Mouse (Mus musculus) left cerebral cortex, postnatal 25 days (tissue): ENCODE data around the gene Cbr3. TPM values are rescaled to one million over a fixed set of nuclear protein-coding genes. Genes with fewer than 3 reads are reported as not detected.
"Not testable (repeated sequence)": the region's sequence is repeated elsewhere in the genome, so short reads cannot be mapped to it uniquely, and the experiment has no call there.

Experiments used
- DNase-seq, 2 experiments: peaks; one replicate each; pipeline ENCODE4 v3.0.0; 2022; ENCODE audit warnings: low spot score in 2 of 2, mixed read lengths in 1 of 2
- intact Hi-C: fragments of 180-260 bp; cut with DNase I; formaldehyde crosslinking; loops from one replicate; pipeline ENCODE4 v1.15.1; 2025
- total RNA-seq, 2 experiments: library from RNA; stranded (reverse); gene quantifications; 2 replicates each; pipeline ENCODE4 v1.2.3; 2021

Cbr3 gene
- total RNA-seq = 10 to 100 TPM; 16.0 to 19.9 TPM

GRCm38 (mm10) chr16:93682689-93683507, at the start of gene Cbr3:
Cbr3 (plus strand) TSS chr16:93683215.
- intact Hi-C loops = no loop called here

DNA sequence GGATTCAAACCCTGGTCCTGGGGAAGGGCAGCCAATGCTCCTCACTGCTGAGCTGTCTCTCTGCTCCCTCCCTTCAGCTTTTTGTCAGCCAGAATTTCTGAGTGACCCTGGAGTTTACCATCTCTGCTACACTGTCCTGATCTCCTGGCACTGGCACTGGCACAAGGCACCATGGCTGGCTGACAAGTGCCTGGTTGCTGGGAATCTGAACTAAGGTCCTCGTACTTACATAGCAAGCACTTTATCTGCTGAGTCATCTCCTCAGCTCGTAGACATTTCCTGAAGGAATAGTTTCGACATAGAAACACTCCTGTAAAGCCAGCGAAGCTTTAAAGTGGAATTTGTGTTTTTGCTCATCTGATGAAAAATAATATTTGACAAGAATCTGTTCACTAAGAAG, 39.0 kb upstream of the Cbr3 start:
- intact Hi-C loops = no loop called here
- no peak for DNase-seq

More at GRCm38 (mm10) chr16:93682689-93683507, at the start of gene Cbr3:
- DNase-seq = peak; percentile 74 to 82

DNA sequence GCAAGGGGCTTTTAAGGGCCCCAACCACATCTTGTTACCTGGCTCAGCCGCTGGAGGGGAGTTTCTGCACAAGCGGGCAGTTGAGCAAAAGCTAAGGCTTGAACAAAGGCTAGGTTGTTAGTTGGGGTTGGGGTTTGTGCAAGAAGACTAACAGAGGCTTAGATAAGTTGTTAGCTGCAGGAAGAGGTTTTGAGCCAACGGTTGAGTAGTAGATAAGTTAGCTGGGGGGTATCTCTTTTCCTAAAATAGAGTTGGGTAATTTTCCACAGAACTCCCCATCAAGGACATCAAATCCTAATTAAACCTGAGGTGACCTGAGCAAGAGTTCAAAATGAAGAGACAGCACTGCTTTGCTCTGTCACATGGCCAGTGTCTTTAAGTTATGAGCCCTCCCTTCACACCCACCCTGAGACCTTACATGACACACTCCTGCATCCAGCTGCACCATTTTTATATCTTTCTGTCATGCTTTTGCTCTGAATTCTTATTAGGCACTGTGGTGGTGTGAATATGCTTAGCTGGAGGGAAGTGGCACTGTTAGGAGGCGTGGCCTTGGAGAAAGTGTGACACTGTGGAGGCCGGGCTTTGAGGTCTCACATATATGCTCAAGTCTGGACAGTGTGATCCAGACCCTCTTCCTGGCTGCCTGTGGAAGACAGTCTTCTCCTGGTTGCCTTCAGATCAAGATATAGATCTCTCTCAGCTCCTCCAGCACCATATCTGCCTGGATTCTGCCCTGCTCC, 34.4 kb upstream of the Cbr3 start:
- intact Hi-C loops = no loop called here
- DNase-seq = no peak

- intact Hi-C loops = no loop called here
- DNase-seq = no peak
Measured at GRCm38 (mm10) chr16:93667976-93668375, 15.0 kb upstream of the Cbr3 start.

DNA sequence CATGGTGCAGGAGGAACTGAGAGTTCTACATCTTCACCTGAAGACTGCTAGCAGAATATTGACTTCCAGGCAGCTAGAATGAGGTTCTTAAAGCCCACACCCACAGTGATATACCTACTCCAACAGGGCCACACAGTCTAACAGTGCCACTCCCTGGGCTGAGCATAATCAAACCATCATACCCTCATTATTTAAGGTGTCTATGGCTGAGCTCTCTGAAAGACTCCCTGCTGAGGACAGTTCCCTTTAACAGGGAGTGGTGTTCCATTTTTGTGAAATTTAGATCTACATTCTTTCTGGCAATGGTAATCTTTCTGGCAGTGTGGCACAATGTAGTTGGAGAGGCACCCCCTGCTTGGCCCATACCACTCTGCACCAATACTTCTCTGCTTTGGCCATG, 13.5 kb upstream of the Cbr3 start:
- intact Hi-C loops = no loop called here
- no peak for DNase-seq

GRCm38 (mm10) chr16:93670466-93670865, 12.5 kb upstream of the Cbr3 start:
- DNase-seq, intact Hi-C loops: not testable (repeated sequence)

DNA sequence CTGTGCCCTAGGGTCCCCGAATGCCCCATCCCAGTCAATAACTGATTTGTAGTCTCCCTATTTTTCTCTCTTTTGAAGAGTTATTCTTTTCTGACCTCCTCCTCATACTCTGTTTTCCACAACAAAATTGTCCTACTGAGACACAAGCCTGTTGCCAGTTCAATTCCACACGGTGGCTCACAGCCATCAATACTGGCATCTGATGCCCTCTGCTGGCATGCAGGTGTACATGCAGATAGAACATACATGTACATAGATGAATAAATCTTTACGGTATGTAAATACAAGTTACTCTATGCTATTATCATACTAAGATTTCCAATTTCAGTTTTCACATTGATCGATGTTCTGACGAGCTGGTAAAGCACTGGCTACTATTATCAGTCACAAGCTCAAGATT, 12.0 kb upstream of the Cbr3 start:
- intact Hi-C loops = no loop called here
- DNase-seq = no peak

- intact Hi-C loops = no loop called here
- DNase-seq = no peak
Measured at GRCm38 (mm10) chr16:93676376-93676775, 6.6 kb upstream of the Cbr3 start.

DNA sequence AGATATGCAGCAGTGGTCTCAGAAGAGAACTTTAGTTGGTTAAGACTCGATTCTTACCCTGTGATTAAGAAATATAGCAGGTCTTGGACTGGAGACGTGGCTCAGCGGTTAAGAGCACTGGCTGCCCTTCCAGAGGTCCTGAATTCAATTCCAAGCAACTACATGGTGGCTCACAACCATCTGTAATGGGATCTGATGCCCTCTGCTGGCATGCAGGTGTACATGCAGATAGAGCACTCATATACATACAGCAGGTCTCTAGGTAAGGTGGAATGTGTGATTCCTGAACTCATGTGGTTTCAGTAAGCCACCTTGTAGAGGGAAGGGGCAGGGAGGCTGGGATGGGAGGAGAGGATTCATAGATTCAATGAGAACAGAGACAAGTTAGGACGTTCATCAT, 4.8 kb upstream of the Cbr3 start:
- intact Hi-C loops = no loop called here

GRCm38 (mm10) chr16:93679165-93679564, 3.9 kb upstream of the Cbr3 start:
- intact Hi-C loops = no loop called here
- DNase-seq = peak in 1 of 2 experiments; percentile 8

More for the DNA sequence above, 4.8 kb upstream of the Cbr3 start:
- no peak for DNase-seq

GRCm38 (mm10) chr16:93682156-93682688, 793 bp upstream of the Cbr3 start:
- no peak for DNase-seq
- intact Hi-C loops = no loop called here

DNA sequence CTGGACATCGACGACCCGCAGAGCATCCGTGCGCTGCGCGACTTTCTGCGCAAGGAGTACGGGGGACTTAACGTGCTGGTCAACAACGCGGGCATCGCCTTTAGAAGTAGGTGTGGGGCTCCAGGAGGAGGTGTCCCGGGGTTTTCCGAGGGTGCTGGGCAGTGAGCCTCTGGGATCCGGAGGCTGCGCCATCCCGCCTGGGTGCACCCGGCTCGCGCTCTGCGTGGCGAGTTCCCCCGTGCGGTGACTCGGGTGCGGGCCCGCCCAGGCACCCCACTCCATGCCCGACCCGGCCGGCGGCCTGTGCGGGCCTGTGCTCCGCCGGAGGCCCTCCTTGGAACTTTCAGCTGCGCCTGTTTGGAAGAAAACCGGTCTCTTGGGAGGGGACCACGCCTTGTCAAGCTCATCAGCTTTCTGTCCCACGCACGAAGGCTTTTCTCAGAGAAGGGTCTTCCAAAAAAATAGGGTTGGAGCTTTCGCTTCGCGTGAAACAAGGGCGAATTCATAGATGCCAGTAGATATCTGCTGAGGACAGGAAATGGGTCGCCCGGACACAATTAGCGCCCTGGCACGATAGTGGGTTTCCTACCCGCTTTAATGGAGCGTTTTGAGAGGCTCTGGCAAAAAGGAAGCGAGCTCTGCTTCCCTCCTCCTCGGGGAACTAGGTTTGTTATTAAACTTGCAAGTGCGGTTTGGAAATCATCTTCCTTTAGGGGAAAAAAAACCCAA, 657 bp downstream of the Cbr3 start:
- intact Hi-C loops = no loop called here
- DNase-seq = peak in 1 of 2 experiments; percentile 20

GRCm38 (mm10) chr16:93684441-93684840, 1.4 kb downstream of the Cbr3 start:
- intact Hi-C loops = no loop called here
- DNase-seq = no peak

DNA sequence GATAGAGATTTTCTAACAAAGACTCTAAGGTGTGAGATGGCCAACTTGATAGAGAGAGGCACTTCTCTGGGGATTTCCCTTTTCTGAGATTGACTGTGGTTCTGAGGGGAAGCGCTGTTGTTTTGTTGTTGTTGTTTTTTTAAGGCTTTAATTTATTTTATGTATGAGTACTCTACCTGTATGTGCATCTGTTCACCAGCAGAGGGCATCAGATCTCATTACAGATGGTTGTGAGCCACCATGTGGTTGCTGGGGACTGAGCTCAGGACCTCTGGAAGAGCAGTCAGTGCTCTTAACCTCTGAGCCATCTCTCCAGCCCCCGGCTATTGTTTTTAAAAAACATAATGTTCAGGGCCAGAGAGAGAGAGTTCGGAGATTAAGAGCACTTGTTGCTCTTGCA, 2.8 kb downstream of the Cbr3 start:
- intact Hi-C loops, DNase-seq: not testable (repeated sequence)

DNA sequence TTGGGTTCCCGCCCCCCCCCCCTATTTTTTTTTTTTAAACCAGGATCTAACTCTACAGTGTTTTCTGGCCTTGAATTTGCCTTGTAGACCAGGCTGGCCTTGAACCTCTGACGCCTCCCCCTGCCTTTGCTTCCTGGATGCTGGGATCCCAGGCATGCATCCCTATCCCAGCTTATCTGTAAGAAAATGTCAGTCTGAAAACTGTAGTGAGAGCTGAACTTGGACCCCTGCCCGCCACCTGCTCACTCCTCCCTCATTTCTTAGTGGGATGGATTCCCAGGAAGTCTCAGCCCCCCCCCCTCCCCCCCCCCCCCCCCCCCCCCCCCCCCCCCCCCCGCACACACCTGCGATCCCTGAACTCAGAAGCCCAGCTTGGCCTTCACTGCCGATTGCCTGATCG, 3.4 kb downstream of the Cbr3 start:
- DNase-seq = no peak
- intact Hi-C loops = no loop called here

- intact Hi-C loops = no loop called here
- peak in 1 of 2 experiments; percentile 16 for DNase-seq
Measured at GRCm38 (mm10) chr16:93686945-93687344, 3.9 kb downstream of the Cbr3 start.

DNA sequence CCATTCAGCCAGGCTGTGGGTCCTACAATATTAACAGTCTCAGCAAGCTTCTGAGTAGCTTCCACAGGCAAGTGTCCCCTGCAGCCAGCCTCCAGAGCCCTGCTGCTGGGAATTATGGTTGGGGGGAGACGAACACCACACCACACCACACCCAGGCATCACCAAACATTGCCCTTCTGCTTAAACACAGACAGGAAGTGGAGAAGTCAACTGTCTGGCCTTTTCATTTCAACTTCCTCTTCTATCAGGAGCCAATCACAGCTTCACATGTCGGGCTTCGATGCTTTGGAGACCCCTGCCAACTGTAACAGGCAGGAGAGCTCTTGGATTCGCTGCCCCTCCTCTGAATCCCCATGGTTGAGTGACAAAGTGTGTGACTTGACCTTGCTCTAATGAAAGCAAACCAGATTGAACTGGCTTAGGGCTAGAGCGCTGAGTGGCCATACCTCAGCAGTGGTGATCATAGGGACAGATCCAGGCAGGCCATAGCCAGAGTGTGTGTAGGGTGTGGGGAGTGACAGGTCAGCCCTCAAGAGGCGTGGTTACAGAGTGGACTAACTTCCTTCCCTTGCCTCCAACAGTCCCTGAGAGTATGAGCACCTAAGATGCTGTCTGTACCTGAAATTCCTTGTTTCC, 8.3 kb downstream of the Cbr3 start:
- intact Hi-C loops = no loop called here
- no peak for DNase-seq

DNA sequence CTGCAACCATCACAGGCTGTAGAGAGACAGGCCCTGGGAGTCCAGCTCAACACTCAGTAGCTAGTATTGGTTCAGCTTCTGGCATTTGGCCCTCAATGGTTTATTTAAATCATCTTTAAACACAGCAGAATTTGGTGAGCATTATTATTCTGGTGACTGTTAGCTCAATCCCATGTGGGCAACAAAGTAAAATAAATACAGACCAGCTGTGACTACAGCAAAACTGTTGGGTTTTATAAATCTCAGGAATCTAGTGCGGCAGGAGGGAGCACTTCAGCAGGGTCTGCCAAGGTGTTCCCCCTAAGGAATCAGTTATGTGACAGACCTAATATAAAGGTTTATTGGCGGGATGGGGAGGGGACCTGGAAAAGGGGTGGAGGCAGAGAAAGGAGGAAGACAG, 9.7 kb downstream of the Cbr3 start:
- intact Hi-C loops = no loop called here
- DNase-seq = no peak

- intact Hi-C loops = no loop called here
- no peak for DNase-seq
Measured at GRCm38 (mm10) chr16:93707116-93707515, 24.1 kb downstream of the Cbr3 start.

DNA sequence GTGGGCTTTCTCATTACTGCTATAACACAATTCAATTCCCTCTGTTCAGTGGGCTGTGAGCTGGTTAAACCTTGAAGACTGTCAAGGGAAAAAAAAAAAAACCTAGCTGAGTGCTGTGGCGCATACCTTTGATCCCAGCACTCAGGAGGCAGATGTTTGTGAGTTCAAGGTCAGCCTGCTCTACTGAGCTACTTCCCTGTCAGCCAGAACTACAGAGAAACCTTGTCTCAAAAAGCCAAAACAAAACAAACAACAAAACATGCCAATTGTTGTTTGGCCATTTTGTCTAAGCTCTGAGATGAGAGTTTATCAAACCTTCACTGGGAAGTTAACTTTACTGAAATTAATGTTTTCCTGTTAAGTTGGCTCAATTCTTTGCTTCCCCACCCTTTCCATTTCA, 26.2 kb downstream of the Cbr3 start:
- intact Hi-C loops = no loop called here
- DNase-seq = no peak
